Mouse (Mus musculus) heart, embryonic 15.5 days (tissue): ENCODE measurements around the gene Hs3st4. TPM values are rescaled to one million over a fixed set of nuclear protein-coding genes. Genes with fewer than 3 reads are reported as not detected.

Experiments used
- ATAC-seq: fragments of 200-750 bp; cut with Nextera tagmentation; replicated peaks from 2 replicates; pipeline ENCODE4 v1.8.0; 2017; ENCODE audit warnings: low read depth, moderate TSS enrichment; ENCODE audit not compliant: insufficient number of reproducible peaks, insufficient read depth, low FRiP score
- H3K27ac ChIP-seq: fragments of 300-500 bp; sonication (generic); 2 replicates; pipeline ENCODE4 v1.5.1; 2015; ENCODE audit warnings: mild to moderate bottlenecking, inconsistent platforms
- H3K27me3 ChIP-seq: fragments of 300-500 bp; sonication (generic); 2 replicates; pipeline ENCODE4 v1.6.1; 2015; ENCODE audit warnings: inconsistent platforms
- H3K36me3 ChIP-seq: fragments of 300-500 bp; sonication (generic); 2 replicates; pipeline ENCODE4 v1.6.1; 2015; ENCODE audit warnings: mild to moderate bottlenecking, inconsistent platforms
- H3K4me1 ChIP-seq: fragments of 300-500 bp; sonication (generic); replicated peaks from 2 replicates; pipeline ENCODE4 v1.6.1; 2015; ENCODE audit warnings: inconsistent platforms
- H3K4me2 ChIP-seq: fragments of 300-500 bp; sonication (generic); 2 replicates; pipeline ENCODE4 v1.6.1; 2015; ENCODE audit warnings: inconsistent platforms, mild to moderate bottlenecking, moderate library complexity
- H3K4me3 ChIP-seq: fragments of 300-500 bp; sonication (generic); 2 replicates; pipeline ENCODE4 v1.5.1; 2015; ENCODE audit warnings: mild to moderate bottlenecking, inconsistent platforms
- H3K9ac ChIP-seq: fragments of 300-500 bp; sonication (generic); 2 replicates; pipeline ENCODE4 v1.6.1; 2015; ENCODE audit warnings: mild to moderate bottlenecking, inconsistent platforms
- H3K9me3 ChIP-seq: fragments of 300-500 bp; sonication (generic); replicated peaks from 2 replicates; pipeline ENCODE4 v1.6.1; 2016; ENCODE audit warnings: inconsistent platforms
- WGBS: fragments of 180-500 bp; shearing (Covaris S2); methylation state at CpG from one replicate; pipeline ENCODE4 v1.1.7; 2015; ENCODE audit warnings: mixed read lengths; 5-methylcytosine and 5-hydroxymethylcytosine counted together
- polyA plus RNA-seq: library from polyadenylated mRNA; unstranded; fragments of >200 nt; fragmentation: Nextera tagmentation; extraction: Ambion mirVana; gene quantifications from 2 replicates; pipeline ENCODE4 v1.2.1, GENCODE M21; 2015

Gene Hs3st4
- polyA plus RNA-seq = 0.58 TPM in 2 replicates

GRCm38 (mm10) chr7:123982461-123983038 lies at the start of gene Hs3st4:
Gene Hs3st4 (plus strand): TSS chr7:123982869.
- Histone ChIP-seq H3K9me3 (no peaks in the 10 kb centered on the region), H3K4me2 (peak within 1 kb of the TSS; percentile 90), H3K4me3 (peak within 1 kb of the TSS; percentile 58), H3K27me3 (peaks cover 79% of the 10 kb centered on the region), H3K9ac (0 out of 2 replicates have a peak within 1 kb of the TSS, but pooled peaks have one; percentile 36), H3K4me1 (peaks cover 5% of the 10 kb centered on the region), H3K36me3 (no peaks in the 10 kb centered on the region), H3K27ac (no peak within 1 kb of the TSS)
- ATAC-seq = 0 out of 2 replicates have a peak, but pooled peaks have one; percentile 39
- WGBS = under 1% methylated on average over 43 of the region's 74 CpGs

- H3K4me2 ChIP-seq = no peak overlapping the region
- H3K9ac ChIP-seq = no peak overlapping the region
- no peaks in the 10 kb centered on the region for H3K36me3 ChIP-seq
- no peaks in the 10 kb centered on the region for H3K27me3 ChIP-seq
- no peak for ATAC-seq
- no peak overlapping the region for H3K4me3 ChIP-seq
- 58% methylated on average over 3 of the region's 3 CpGs for WGBS
- H3K9me3 ChIP-seq = no peaks in the 10 kb centered on the region
- H3K4me1 ChIP-seq = no peaks in the 10 kb centered on the region
- H3K27ac ChIP-seq = no peak overlapping the region
These were observed 35.8 kb upstream of the Hs3st4 start for GRCm38 (mm10) chr7:123946836-123947235.

- H3K4me3 ChIP-seq = no peak overlapping the region
- no peaks in the 10 kb centered on the region for H3K4me1 ChIP-seq
- no peak overlapping the region for H3K9ac ChIP-seq
- H3K9me3 ChIP-seq = no peaks in the 10 kb centered on the region
- ATAC-seq = no peak
- H3K27me3 ChIP-seq = no peaks in the 10 kb centered on the region
- H3K4me2 ChIP-seq = no peak overlapping the region
- WGBS = 76% methylated on average over 5 of the region's 5 CpGs
- H3K36me3 ChIP-seq = no peaks in the 10 kb centered on the region
- H3K27ac ChIP-seq = no peak overlapping the region
These were observed 19.6 kb upstream of the Hs3st4 start for GRCm38 (mm10) chr7:123963021-123963420.

GRCm38 (mm10) chr7:123964559-123965142 lies 18.0 kb upstream of the Hs3st4 start:
- Histone ChIP-seq H3K9me3 (no peaks in the 10 kb centered on the region), H3K27me3 (no peaks in the 10 kb centered on the region), H3K4me2 (no peak overlapping the region), H3K9ac (no peak overlapping the region), H3K36me3 (no peaks in the 10 kb centered on the region), H3K4me1 (no peaks in the 10 kb centered on the region), H3K27ac (no peak overlapping the region), H3K4me3 (no peak overlapping the region)
- no peak for ATAC-seq
- WGBS = 52% methylated on average over 10 of the region's 10 CpGs

- ATAC-seq = no peak
- no peaks in the 10 kb centered on the region for H3K9me3 ChIP-seq
- 58% methylated on average over 7 of the region's 7 CpGs for WGBS
- no peak overlapping the region for H3K4me2 ChIP-seq
- no peak overlapping the region for H3K9ac ChIP-seq
- no peaks in the 10 kb centered on the region for H3K36me3 ChIP-seq
- H3K4me1 ChIP-seq = no peaks in the 10 kb centered on the region
- H3K27ac ChIP-seq = no peak overlapping the region
- no peaks in the 10 kb centered on the region for H3K27me3 ChIP-seq
- H3K4me3 ChIP-seq = no peak overlapping the region
These were observed 17.2 kb upstream of the Hs3st4 start for GRCm38 (mm10) chr7:123965515-123965914.

GRCm38 (mm10) chr7:123975441-123975840 lies 7.2 kb upstream of the Hs3st4 start:
- Histone ChIP-seq H3K4me1 (no peaks in the 10 kb centered on the region), H3K36me3 (no peaks in the 10 kb centered on the region), H3K9me3 (no peaks in the 10 kb centered on the region), H3K9ac (no peak overlapping the region), H3K4me2 (no peak overlapping the region), H3K27me3 (peaks cover 7% of the 10 kb centered on the region), H3K27ac (no peak overlapping the region), H3K4me3 (no peak overlapping the region)
- no peak for ATAC-seq
- WGBS = 73% methylated on average over 7 of the region's 7 CpGs

GRCm38 (mm10) chr7:123981435-123981834 lies 1.2 kb upstream of the Hs3st4 start:
- ATAC-seq = no peak
- Histone ChIP-seq H3K4me2 (no peak overlapping the region), H3K4me1 (peaks cover 5% of the 10 kb centered on the region), H3K9me3 (no peaks in the 10 kb centered on the region), H3K27ac (no peak overlapping the region), H3K9ac (no peak overlapping the region), H3K27me3 (peaks cover 67% of the 10 kb centered on the region), H3K36me3 (no peaks in the 10 kb centered on the region), H3K4me3 (no peak overlapping the region)
- 43% methylated on average over 7 of the region's 7 CpGs for WGBS

GRCm38 (mm10) chr7:123982010-123982409 lies 659 bp upstream of the Hs3st4 start:
- no peak overlapping the region for H3K9ac ChIP-seq
- peak overlapping the region; percentile 90 for H3K4me2 ChIP-seq
- peak overlapping the region; percentile 58 for H3K4me3 ChIP-seq
- H3K9me3 ChIP-seq = no peaks in the 10 kb centered on the region
- no peaks in the 10 kb centered on the region for H3K36me3 ChIP-seq
- 3% methylated on average over 5 of the region's 5 CpGs for WGBS
- no peak for ATAC-seq
- H3K27ac ChIP-seq = no peak overlapping the region
- peaks cover 73% of the 10 kb centered on the region for H3K27me3 ChIP-seq
- H3K4me1 ChIP-seq = peaks cover 5% of the 10 kb centered on the region

- Histone ChIP-seq H3K9ac (0 out of 2 replicates have a peak overlapping the region, but pooled peaks have one; percentile 36), H3K27me3 (peaks cover 82% of the 10 kb centered on the region), H3K9me3 (no peaks in the 10 kb centered on the region), H3K4me2 (peak overlapping the region; percentile 90), H3K27ac (no peak overlapping the region), H3K4me1 (peaks cover 5% of the 10 kb centered on the region), H3K4me3 (peak overlapping the region; percentile 58), H3K36me3 (no peaks in the 10 kb centered on the region)
- under 1% methylated on average over 91 of the region's 97 CpGs for WGBS
- no peak for ATAC-seq
These were observed 743 bp downstream of the Hs3st4 start for GRCm38 (mm10) chr7:123983177-123984046.

GRCm38 (mm10) chr7:123992121-123992520 lies 9.5 kb downstream of the Hs3st4 start:
- Histone ChIP-seq H3K4me1 (no peaks in the 10 kb centered on the region), H3K4me2 (no peak overlapping the region), H3K27me3 (peaks cover 16% of the 10 kb centered on the region), H3K36me3 (no peaks in the 10 kb centered on the region), H3K9ac (no peak overlapping the region), H3K9me3 (no peaks in the 10 kb centered on the region), H3K27ac (no peak overlapping the region), H3K4me3 (no peak overlapping the region)
- 71% methylated on average over 3 of the region's 3 CpGs for WGBS
- ATAC-seq = no peak

- 34% methylated on average over 3 of the region's 3 CpGs for WGBS
- Histone ChIP-seq H3K4me1 (no peaks in the 10 kb centered on the region), H3K4me2 (no peak overlapping the region), H3K9me3 (no peaks in the 10 kb centered on the region), H3K9ac (no peak overlapping the region), H3K36me3 (no peaks in the 10 kb centered on the region), H3K27ac (no peak overlapping the region), H3K27me3 (no peaks in the 10 kb centered on the region), H3K4me3 (no peak overlapping the region)
- no peak for ATAC-seq
These were observed 14.6 kb downstream of the Hs3st4 start for GRCm38 (mm10) chr7:123997266-123997665.
